Mouse (Mus musculus) thymus, adult 2 months (tissue): ENCODE measurements around the gene Ctc1. TPM values are rescaled to one million over a fixed set of nuclear protein-coding genes. Genes with fewer than 3 reads are reported as not detected.

Experiments used
- DNase-seq: peaks from one replicate; pipeline ENCODE4 v3.0.0; 2021
- H3K27ac ChIP-seq: fragments of 200-500 bp; 2 replicates; pipeline ENCODE4 v1.5.1; 2012; ENCODE audit warnings: low read length, control low read depth; ENCODE audit not compliant: control insufficient read depth, insufficient read depth
- H3K27me3 ChIP-seq: fragments of 200-500 bp; 2 replicates; pipeline ENCODE4 v1.6.1; 2012; ENCODE audit warnings: mild to moderate bottlenecking, low read length, moderate library complexity, mixed read lengths; ENCODE audit not compliant: control insufficient read depth, insufficient read depth
- H3K36me3 ChIP-seq: fragments of 200-500 bp; 2 replicates; pipeline ENCODE4 v1.6.1; 2012; ENCODE audit warnings: mild to moderate bottlenecking, low read length, moderate library complexity; ENCODE audit not compliant: control insufficient read depth, insufficient read depth
- H3K4me1 ChIP-seq: fragments of 200-500 bp; replicated peaks from 2 replicates; pipeline ENCODE4 v1.6.1; 2012; ENCODE audit warnings: low read length; ENCODE audit not compliant: control insufficient read depth, insufficient read depth
- H3K4me3 ChIP-seq: fragments of 200-500 bp; 2 replicates; pipeline ENCODE4 v1.5.1; 2012; ENCODE audit warnings: mild to moderate bottlenecking, low read length, control low read depth, moderate library complexity; ENCODE audit not compliant: control insufficient read depth, insufficient read depth
- CTCF ChIP-seq: fragments of 200-500 bp; IDR thresholded peaks from 2 replicates; pipeline ENCODE4 v1.5.1; 2012; ENCODE audit warnings: mild to moderate bottlenecking, control low read depth, low read length, moderate library complexity, borderline replicate concordance; ENCODE audit not compliant: control insufficient read depth, poor library complexity, insufficient read depth; ENCODE audit errors: extremely low read depth
- POLR2A ChIP-seq: fragments of 200-500 bp; IDR thresholded peaks from 2 replicates; pipeline ENCODE4 v1.6.1; 2012; ENCODE audit warnings: mild to moderate bottlenecking, low read length, control low read depth, moderate library complexity; ENCODE audit not compliant: control insufficient read depth, poor library complexity, insufficient read depth; ENCODE audit errors: extremely low read depth
- WGBS: fragments of 180-500 bp; shearing (Covaris S2); methylation state at CpG from one replicate; pipeline ENCODE4 v1.1.7; 2018; 5-methylcytosine and 5-hydroxymethylcytosine counted together
- polyA plus RNA-seq: library from polyadenylated mRNA; depleted of rRNA; stranded (reverse); fragments of >200 nt; gene quantifications from 2 replicates; pipeline ENCODE4 v1.2.3, GENCODE M21; 2012; rRNA removed

The Ctc1 gene
- polyA plus RNA-seq, 1 experiment, result 57.8 TPM

DNA sequence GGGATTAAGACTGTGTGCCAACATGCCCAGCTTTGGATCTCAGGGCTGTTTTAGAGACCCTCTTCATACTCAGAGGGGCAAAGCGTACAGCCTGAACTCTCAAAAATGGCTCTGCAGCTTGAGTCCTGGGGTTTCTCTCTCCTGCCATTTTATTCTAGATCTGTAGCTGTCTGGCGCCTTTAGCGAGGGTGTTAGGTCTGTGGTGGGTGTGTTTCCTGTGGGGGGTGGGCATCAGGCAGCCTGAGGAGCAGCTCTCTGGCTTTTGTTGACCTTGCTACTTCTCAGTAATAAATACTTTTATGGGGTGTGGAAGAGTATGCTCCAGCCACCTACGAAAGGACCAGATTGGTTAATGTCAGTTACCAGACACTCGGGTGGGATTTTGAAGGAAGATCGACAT lies 62.3 kb downstream of the Ctc1 start:
- WGBS, result 84% methylated on average over 6 of the region's 6 CpGs
- DNase-seq, result no peak
- peaks cover 4% of the 10 kb centered on the region; the same call in 1 of the 2 replicates for H3K4me1 ChIP-seq
- no peak overlapping the region for H3K4me3 ChIP-seq
- H3K36me3 ChIP-seq, result no peaks in the 10 kb centered on the region
- no peaks in the 10 kb centered on the region for H3K27me3 ChIP-seq
- TF ChIP-seq CTCF, result no peak
- TF ChIP-seq POLR2A, result no peak
- H3K27ac ChIP-seq, result no peak overlapping the region

DNA sequence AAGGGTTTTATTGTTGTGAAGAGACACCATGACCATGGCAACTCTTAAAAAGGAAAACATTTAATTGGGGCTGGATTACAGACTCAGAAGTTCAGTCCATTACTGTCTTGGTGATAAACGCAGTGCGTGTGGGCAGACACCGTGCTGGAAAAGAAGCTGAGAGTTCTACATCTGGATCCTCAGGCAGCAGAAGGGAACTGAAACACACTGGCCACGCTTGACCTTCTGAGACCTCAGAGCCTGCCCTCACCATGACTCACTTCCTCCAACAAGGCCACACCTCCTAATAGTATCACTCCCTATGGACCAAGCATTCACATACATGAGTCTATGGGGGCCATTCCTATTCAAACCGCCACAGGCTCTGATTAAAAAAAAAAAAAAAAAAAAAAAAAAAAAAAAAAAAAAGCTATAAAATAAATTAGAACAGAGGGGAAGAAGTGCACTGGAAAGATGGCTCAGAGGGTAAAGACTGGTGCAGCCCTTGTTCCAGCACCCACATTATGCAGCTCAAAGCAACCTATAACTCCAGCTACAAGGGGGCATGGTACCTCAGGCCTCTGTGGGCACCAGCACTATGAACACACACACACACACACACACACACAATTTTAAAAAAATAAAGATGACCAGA lies 63.2 kb downstream of the Ctc1 start:
- TF ChIP-seq CTCF, result no peak
- TF ChIP-seq POLR2A, result no peak
- Histone ChIP-seq H3K4me3 (no peak overlapping the region), H3K27me3 (no peaks in the 10 kb centered on the region), H3K27ac (no peak overlapping the region), H3K4me1 (peaks cover 4% of the 10 kb centered on the region; the same call in 1 of the 2 replicates), H3K36me3 (no peaks in the 10 kb centered on the region)
- DNase-seq, result no peak
- 69% methylated on average over 5 of the region's 5 CpGs for WGBS

DNA sequence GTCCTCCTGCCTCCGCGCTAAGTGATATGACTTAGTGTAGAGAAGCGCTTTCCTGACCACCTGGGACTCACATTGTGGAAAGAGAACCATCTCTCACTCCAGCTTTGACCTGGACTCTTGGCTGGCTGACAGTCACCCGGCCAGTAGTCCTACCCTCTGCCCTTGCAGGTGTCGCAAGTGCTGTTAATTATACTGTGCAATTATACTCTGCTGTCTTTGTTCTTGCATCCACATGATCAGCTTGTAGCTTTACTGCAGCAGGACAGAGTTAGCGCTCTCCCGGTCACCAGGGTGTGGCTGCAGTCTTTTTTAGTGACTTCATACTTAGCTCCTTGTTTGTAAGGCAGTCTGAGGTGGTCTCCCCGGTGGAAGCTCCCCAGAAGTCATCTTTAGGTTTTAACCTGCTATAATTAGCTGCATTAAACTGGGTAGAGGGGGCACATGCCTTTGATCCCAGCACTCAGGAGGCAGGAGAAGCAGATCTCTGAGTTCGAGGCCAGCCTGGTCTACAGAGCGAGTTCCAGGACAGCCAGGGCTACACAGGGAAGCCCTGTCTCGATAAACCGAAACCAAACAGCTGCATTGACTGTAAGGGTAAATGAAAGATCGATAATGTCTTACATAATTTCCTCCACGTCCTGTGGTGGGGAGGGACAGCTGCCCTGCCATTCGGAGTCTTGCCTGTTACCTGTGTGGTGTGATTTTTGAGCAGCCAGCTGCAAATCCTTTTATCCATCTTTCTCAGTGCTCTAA lies 64.6 kb downstream of the Ctc1 start:
- no peak overlapping the region for H3K27ac ChIP-seq
- TF ChIP-seq CTCF, result no peak
- TF ChIP-seq POLR2A, result no peak
- DNase-seq, result no peak
- no peaks in the 10 kb centered on the region for H3K27me3 ChIP-seq
- H3K4me3 ChIP-seq, result no peak overlapping the region
- no peaks in the 10 kb centered on the region for H3K36me3 ChIP-seq
- peaks cover 4% of the 10 kb centered on the region; the same call in 1 of the 2 replicates for H3K4me1 ChIP-seq
- WGBS, result 88% methylated on average over 15 of the region's 15 CpGs

DNA sequence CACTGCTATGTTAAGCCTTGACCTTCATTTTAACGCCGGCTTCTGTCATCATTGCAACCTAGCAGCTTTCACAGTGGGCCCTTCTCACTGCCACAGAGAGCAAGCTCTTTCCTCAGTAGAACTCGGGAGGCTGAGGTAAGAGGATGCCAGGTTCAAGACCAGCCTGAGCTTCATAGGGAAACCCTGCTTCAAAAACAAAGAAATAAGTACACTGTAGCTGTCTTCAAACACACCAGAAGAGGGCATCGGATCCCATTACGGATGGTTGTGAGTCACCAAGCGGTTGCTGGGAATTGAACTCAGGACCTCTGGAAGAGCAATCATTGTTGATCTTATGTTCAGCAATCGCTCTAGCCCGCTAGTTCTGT lies 65.1 kb downstream of the Ctc1 start:
- Histone ChIP-seq H3K36me3 (no peaks in the 10 kb centered on the region), H3K27me3 (no peaks in the 10 kb centered on the region), H3K4me1 (peaks cover 4% of the 10 kb centered on the region; the same call in 1 of the 2 replicates), H3K27ac (no peak overlapping the region), H3K4me3 (no peak overlapping the region)
- TF ChIP-seq CTCF (no peak), POLR2A (no peak)
- WGBS, result 93% methylated on average over 8 of the region's 8 CpGs
- DNase-seq, result no peak

DNA sequence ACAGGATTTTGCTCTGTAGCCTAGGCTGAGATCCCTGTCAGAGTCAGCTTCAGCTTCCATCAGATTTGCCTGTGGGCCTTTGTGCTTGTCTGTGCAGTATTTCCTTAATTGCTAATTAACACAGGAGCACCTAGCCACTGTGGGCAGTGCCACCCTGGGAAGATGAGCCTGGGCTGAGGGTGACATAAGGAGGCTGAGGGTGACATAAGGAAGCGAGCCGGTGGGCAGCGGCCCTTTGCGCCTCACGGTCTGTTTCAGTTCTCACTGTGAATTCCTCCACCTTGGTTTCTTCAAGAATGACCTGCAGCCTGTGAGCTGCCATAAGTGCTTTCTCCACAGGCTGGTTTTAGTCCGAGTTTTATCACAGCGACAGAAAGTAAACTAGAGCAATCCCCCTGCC lies 65.9 kb downstream of the Ctc1 start:
- Histone ChIP-seq H3K27me3 (no peaks in the 10 kb centered on the region), H3K36me3 (no peaks in the 10 kb centered on the region), H3K4me3 (no peak overlapping the region), H3K4me1 (peaks cover 4% of the 10 kb centered on the region; the same call in 1 of the 2 replicates), H3K27ac (no peak overlapping the region)
- WGBS, result 92% methylated on average over 7 of the region's 7 CpGs
- DNase-seq, result no peak
- TF ChIP-seq POLR2A (no peak), CTCF (no peak)

DNA sequence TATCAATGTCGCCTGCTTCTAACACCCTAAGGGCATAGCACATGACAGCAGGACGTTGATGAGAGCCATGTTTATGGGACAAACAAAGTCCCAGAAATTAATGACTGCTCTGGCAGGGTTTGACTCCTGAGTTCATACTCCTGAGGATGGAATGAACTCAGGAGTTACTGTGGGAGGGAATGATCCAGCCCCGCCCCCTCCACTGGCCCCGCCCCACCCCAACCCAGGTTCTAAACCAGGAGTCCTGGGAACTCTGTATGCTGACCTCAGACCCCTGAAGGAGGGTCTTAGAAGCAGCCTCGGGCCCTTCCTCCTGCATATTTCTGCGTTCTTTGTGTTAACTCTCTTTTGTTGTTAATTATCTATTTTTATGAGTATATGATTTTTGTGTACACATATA lies 69.9 kb downstream of the Ctc1 start:
- WGBS, result 87% methylated on average over 6 of the region's 6 CpGs
- Histone ChIP-seq H3K27ac (no peak overlapping the region), H3K27me3 (no peaks in the 10 kb centered on the region), H3K36me3 (peaks cover 5% of the 10 kb centered on the region), H3K4me3 (no peak overlapping the region), H3K4me1 (peaks cover 14% of the 10 kb centered on the region)
- TF ChIP-seq POLR2A (no peak), CTCF (no peak)
- DNase-seq, result no peak

Other genes starting within 250 kb of the Ctc1 start
- gene Ndel1, start 144.1 kb upstream of the Ctc1 start, polyA plus RNA-seq, result 51.3 and 57.0 TPM in 2 replicates
- gene Rnf222, start 127.4 kb upstream of the Ctc1 start, polyA plus RNA-seq, result 0.04 TPM in 1 of 2 replicates, not detected in the other
- gene Rpl26, start 114.3 kb upstream of the Ctc1 start, polyA plus RNA-seq, result 869 and 1,133 TPM in 2 replicates
- 0.24 TPM in 1 of 2 replicates, not detected in the other for gene Odf4, start 88.8 kb upstream of the Ctc1 start, polyA plus RNA-seq
- 8.5 and 14.9 TPM in 2 replicates for gene Arhgef15, start 58.4 kb upstream of the Ctc1 start, polyA plus RNA-seq
- gene Slc25a35, start 47.8 kb upstream of the Ctc1 start, polyA plus RNA-seq, result 27.1 and 27.6 TPM in 2 replicates
- gene Rangrf, start 40.7 kb upstream of the Ctc1 start, polyA plus RNA-seq, result 22.0 and 28.0 TPM in 2 replicates
- 28.5 and 43.0 TPM in 2 replicates for gene Pfas, start 7.5 kb upstream of the Ctc1 start, polyA plus RNA-seq
- gene Aurkb, start 29.7 kb downstream of the Ctc1 start, polyA plus RNA-seq, result 192 and 276 TPM in 2 replicates
- 18.0 TPM in 2 replicates for gene Borcs6, start 43.8 kb downstream of the Ctc1 start, polyA plus RNA-seq
- 31.1 and 33.0 TPM in 2 replicates for gene Tmem107, start 54.9 kb downstream of the Ctc1 start, polyA plus RNA-seq
- 159 and 175 TPM in 2 replicates for gene Vamp2, start 72.6 kb downstream of the Ctc1 start, polyA plus RNA-seq
- 28.0 and 29.6 TPM in 2 replicates for gene Per1, start 79.3 kb downstream of the Ctc1 start, polyA plus RNA-seq
- gene Hes7, start 104.5 kb downstream of the Ctc1 start, polyA plus RNA-seq, result 0.69 and 1.1 TPM in 2 replicates
- gene 9130213A22Rik, start 106.7 kb downstream of the Ctc1 start, polyA plus RNA-seq, result 0.65 and 1.3 TPM in 2 replicates
- 2.0 and 2.5 TPM in 2 replicates for gene Aloxe3, start 110.0 kb downstream of the Ctc1 start, polyA plus RNA-seq
- gene Alox12b, start 141.1 kb downstream of the Ctc1 start, polyA plus RNA-seq, result 1.00 and 1.1 TPM in 2 replicates
- 0.43 and 0.57 TPM in 2 replicates for gene Alox8, start 181.9 kb downstream of the Ctc1 start, polyA plus RNA-seq
- gene Gucy2e, start 221.1 kb downstream of the Ctc1 start, polyA plus RNA-seq, result 0.26 and 0.40 TPM in 2 replicates